Mouse (Mus musculus) heart, embryonic 12.5 days (tissue): ENCODE data around the gene Nrp2. TPM values are rescaled to one million over a fixed set of nuclear protein-coding genes. Genes with fewer than 3 reads are reported as not detected.

Experiments used
- ATAC-seq: fragments of 200-750 bp; cut with Nextera tagmentation; 2 replicates; pipeline ENCODE4 v1.8.0; 2017; ENCODE audit warnings: moderate TSS enrichment, moderate library complexity; ENCODE audit not compliant: insufficient number of reproducible peaks, low FRiP score
- H3K27ac ChIP-seq: fragments of 300-500 bp; sonication (generic); 2 replicates; pipeline ENCODE4 v1.5.1; 2016; ENCODE audit warnings: mild to moderate bottlenecking, moderate library complexity; ENCODE audit not compliant: poor library complexity, severe bottlenecking
- H3K27me3 ChIP-seq: fragments of 300-500 bp; sonication (generic); replicated peaks from 2 replicates; pipeline ENCODE4 v1.6.1; 2016; ENCODE audit warnings: mild to moderate bottlenecking, moderate library complexity
- H3K36me3 ChIP-seq: fragments of 300-500 bp; sonication (generic); 2 replicates; pipeline ENCODE4 v1.6.1; 2016; ENCODE audit warnings: mild to moderate bottlenecking, moderate library complexity
- H3K4me1 ChIP-seq: fragments of 300-500 bp; sonication (generic); replicated peaks from 2 replicates; pipeline ENCODE4 v1.6.1; 2016; ENCODE audit warnings: mild to moderate bottlenecking
- H3K4me2 ChIP-seq: fragments of 300-500 bp; sonication (generic); 2 replicates; pipeline ENCODE4 v1.6.1; 2016; ENCODE audit warnings: mild to moderate bottlenecking, moderate library complexity
- H3K4me3 ChIP-seq: fragments of 300-500 bp; sonication (generic); 2 replicates; pipeline ENCODE4 v1.5.1; 2016; ENCODE audit warnings: mild to moderate bottlenecking
- H3K9ac ChIP-seq: fragments of 300-500 bp; sonication (generic); 2 replicates; pipeline ENCODE4 v1.6.1; 2016; ENCODE audit warnings: mild to moderate bottlenecking, moderate library complexity
- H3K9me3 ChIP-seq: fragments of 300-500 bp; sonication (generic); replicated peaks from 2 replicates; pipeline ENCODE4 v1.6.1; 2016; ENCODE audit warnings: mild to moderate bottlenecking, moderate library complexity
- WGBS: fragments of 180-500 bp; shearing (Covaris S2); methylation state at CpG from one replicate; pipeline ENCODE4 v1.1.7; 2016; 5-methylcytosine and 5-hydroxymethylcytosine counted together
- polyA plus RNA-seq: library from polyadenylated mRNA; unstranded; fragments of >200 nt; fragmentation: Nextera tagmentation; extraction: Ambion mirVana; gene quantifications from 2 replicates; pipeline ENCODE4 v1.2.1, GENCODE M21; 2016

Gene Nrp2
- polyA plus RNA-seq, 1 experiment from 2014 or later = 6.2 TPM

GRCm38 (mm10) chr1:62705517-62705981, 2.5 kb downstream of the Nrp2 start:
- no peaks in the 10 kb centered on the region for H3K36me3 ChIP-seq
- H3K4me1 ChIP-seq = peaks cover 33% of the 10 kb centered on the region
- H3K9ac ChIP-seq = 0 out of 2 replicates have a peak overlapping the region, but pooled peaks have one; percentile 74
- H3K27me3 ChIP-seq = peaks cover 19% of the 10 kb centered on the region
- peak overlapping the region; percentile 99 for H3K4me2 ChIP-seq
- H3K4me3 ChIP-seq = peak overlapping the region; percentile 70
- WGBS = 3% methylated on average over 18 of the region's 18 CpGs
- H3K9me3 ChIP-seq = no peaks in the 10 kb centered on the region
- no peak for ATAC-seq
- H3K27ac ChIP-seq = no peak overlapping the region

- peaks cover 33% of the 10 kb centered on the region for H3K4me1 ChIP-seq
- peak overlapping the region; percentile 70 for H3K4me3 ChIP-seq
- H3K27me3 ChIP-seq = peaks cover 19% of the 10 kb centered on the region
- peak; percentile 65 for ATAC-seq
- H3K4me2 ChIP-seq = peak overlapping the region; percentile 99
- H3K27ac ChIP-seq = no peak overlapping the region
- no peaks in the 10 kb centered on the region for H3K9me3 ChIP-seq
- WGBS = under 1% methylated on average over 73 of the region's 73 CpGs
- no peaks in the 10 kb centered on the region for H3K36me3 ChIP-seq
- peak overlapping the region; percentile 74 for H3K9ac ChIP-seq
Observed at GRCm38 (mm10) chr1:62706085-62707021, 3.3 kb downstream of the Nrp2 start.

GRCm38 (mm10) chr1:62707101-62707912, 4.2 kb downstream of the Nrp2 start:
- H3K27ac ChIP-seq = no peak overlapping the region
- H3K4me3 ChIP-seq = peak overlapping the region; percentile 70
- peak overlapping the region; percentile 99 for H3K4me2 ChIP-seq
- peak overlapping the region; percentile 74 for H3K9ac ChIP-seq
- H3K9me3 ChIP-seq = no peaks in the 10 kb centered on the region
- H3K4me1 ChIP-seq = peaks cover 33% of the 10 kb centered on the region
- 0 out of 2 replicates have a peak, but pooled peaks have one; percentile 22 for ATAC-seq
- peaks cover 19% of the 10 kb centered on the region for H3K27me3 ChIP-seq
- WGBS = under 1% methylated on average over 35 of the region's 35 CpGs
- no peaks in the 10 kb centered on the region for H3K36me3 ChIP-seq

GRCm38 (mm10) chr1:62707913-62708860, 5.1 kb downstream of the Nrp2 start:
- H3K27ac ChIP-seq = no peak overlapping the region
- H3K36me3 ChIP-seq = no peaks in the 10 kb centered on the region
- H3K9me3 ChIP-seq = no peaks in the 10 kb centered on the region
- peak overlapping the region; percentile 74; the same call in 1 of the 2 replicates for H3K9ac ChIP-seq
- peak overlapping the region; percentile 70 for H3K4me3 ChIP-seq
- WGBS = 17% methylated on average over 17 of the region's 17 CpGs
- peaks cover 33% of the 10 kb centered on the region for H3K4me1 ChIP-seq
- peak overlapping the region; percentile 99 for H3K4me2 ChIP-seq
- peaks cover 19% of the 10 kb centered on the region for H3K27me3 ChIP-seq
- no peak for ATAC-seq

GRCm38 (mm10) chr1:62709770-62710335, 6.8 kb downstream of the Nrp2 start:
- ATAC-seq = no peak
- H3K27ac ChIP-seq = no peak overlapping the region
- no peak overlapping the region for H3K9ac ChIP-seq
- H3K4me1 ChIP-seq = peaks cover 30% of the 10 kb centered on the region
- no peak overlapping the region for H3K4me2 ChIP-seq
- H3K9me3 ChIP-seq = no peaks in the 10 kb centered on the region
- H3K27me3 ChIP-seq = peaks cover 15% of the 10 kb centered on the region
- H3K36me3 ChIP-seq = no peaks in the 10 kb centered on the region
- no peak overlapping the region for H3K4me3 ChIP-seq
- 45% methylated on average over 5 of the region's 5 CpGs for WGBS

GRCm38 (mm10) chr1:62713021-62713676, 10.1 kb downstream of the Nrp2 start:
- H3K27ac ChIP-seq = no peak overlapping the region
- peaks cover 6% of the 10 kb centered on the region; the same call in 1 of the 2 replicates for H3K27me3 ChIP-seq
- no peaks in the 10 kb centered on the region for H3K9me3 ChIP-seq
- H3K4me1 ChIP-seq = peaks cover 22% of the 10 kb centered on the region; the same call in 1 of the 2 replicates
- WGBS = 79% methylated on average over 17 of the region's 17 CpGs
- H3K36me3 ChIP-seq = no peaks in the 10 kb centered on the region
- no peak overlapping the region for H3K4me2 ChIP-seq
- H3K9ac ChIP-seq = no peak overlapping the region
- no peak for ATAC-seq
- no peak overlapping the region for H3K4me3 ChIP-seq

GRCm38 (mm10) chr1:62715004-62715403, 11.9 kb downstream of the Nrp2 start:
- Histone ChIP-seq H3K4me1 (peaks cover 23% of the 10 kb centered on the region), H3K36me3 (no peaks in the 10 kb centered on the region), H3K27ac (no peak overlapping the region), H3K4me2 (no peak overlapping the region), H3K9ac (no peak overlapping the region), H3K4me3 (no peak overlapping the region), H3K9me3 (no peaks in the 10 kb centered on the region), H3K27me3 (no peaks in the 10 kb centered on the region; the same call in 1 of the 2 replicates)
- WGBS = 79% methylated on average over 1 of the region's 1 CpGs
- ATAC-seq = no peak

- Histone ChIP-seq H3K4me1 (peaks cover 29% of the 10 kb centered on the region), H3K36me3 (no peaks in the 10 kb centered on the region), H3K4me3 (no peak overlapping the region), H3K4me2 (no peak overlapping the region), H3K27me3 (no peaks in the 10 kb centered on the region), H3K27ac (no peak overlapping the region), H3K9me3 (no peaks in the 10 kb centered on the region), H3K9ac (no peak overlapping the region)
- 59% methylated on average over 4 of the region's 4 CpGs for WGBS
- ATAC-seq = no peak
Observed at GRCm38 (mm10) chr1:62715692-62716091, 12.6 kb downstream of the Nrp2 start.

GRCm38 (mm10) chr1:62716836-62717478, 13.9 kb downstream of the Nrp2 start:
- H3K9me3 ChIP-seq = no peaks in the 10 kb centered on the region
- H3K27ac ChIP-seq = no peak overlapping the region
- no peak overlapping the region for H3K9ac ChIP-seq
- 46% methylated on average over 10 of the region's 10 CpGs for WGBS
- no peaks in the 10 kb centered on the region for H3K36me3 ChIP-seq
- H3K4me3 ChIP-seq = no peak overlapping the region
- H3K27me3 ChIP-seq = no peaks in the 10 kb centered on the region
- H3K4me2 ChIP-seq = no peak overlapping the region
- ATAC-seq = no peak
- peaks cover 35% of the 10 kb centered on the region for H3K4me1 ChIP-seq
